Comparison of ENCODE assay signal across 8 mouse cellular contexts in genomic region chr4:40851763-40852248, GRCm38 (mm10). TPM values are rescaled to one million over a fixed set of nuclear protein-coding genes. Genes with fewer than 3 reads are reported as not detected.
A peak's percentile ranks its signal among the peaks of the same experiment; 100 is the strongest.
DNase-seq lines count a peak whose midpoint lies in the region; ATAC-seq and TF ChIP-seq lines count a peak whose summit lies in the region.

No protein-coding gene starts in this region.

- H3K79me2 ChIP-seq in heart, adult 2 months (replicated peaks; ENCODE audit: control insufficient read depth, insufficient read depth, low read length): peaks cover 4% of the 10 kb centered on the region; the same call in 1 of the 2 replicates

- 0% methylated on average over 4 of the region's 4 CpGs for WGBS in heart, adult 2 months
- 80% methylated on average over 4 of the region's 4 CpGs for WGBS in hindbrain, embryonic 16.5 days
- 64% methylated on average over 4 of the region's 4 CpGs for WGBS in midbrain, embryonic 13.5 days

- TF ChIP-seq CTCF in heart, adult 2 months (IDR thresholded peaks at IDR 0.05): no peak
- no peak for TF ChIP-seq CTCF in brain, embryonic 14.5 days (IDR thresholded peaks at IDR 0.05; ENCODE audit: borderline replicate concordance, extremely low read depth, insufficient read depth, insufficient read length)

- H3K4me2 ChIP-seq in hindbrain, embryonic 16.5 days (ENCODE audit: low read length): peak overlapping the region; percentile 82
- H3K4me2 ChIP-seq in midbrain, embryonic 13.5 days (replicated peaks): peak overlapping the region; percentile 85

- H3K36me3 ChIP-seq in heart, adult 2 months (ENCODE audit: control insufficient read depth, insufficient read depth, low read length): peaks cover 21% of the 10 kb centered on the region
- no peaks in the 10 kb centered on the region for H3K36me3 ChIP-seq in hindbrain, embryonic 16.5 days (ENCODE audit: control insufficient read depth, insufficient read depth, low read length)
- H3K36me3 ChIP-seq in midbrain, embryonic 13.5 days: no peaks in the 10 kb centered on the region

- no peak for TF ChIP-seq EP300 in heart, adult 2 months (IDR thresholded peaks at IDR 0.05; ENCODE audit: insufficient read depth, low read depth, low read length)

- H3K9ac ChIP-seq in heart, adult 2 months (ENCODE audit: low read depth, low read length): peak overlapping the region; percentile 53
- no peak overlapping the region for H3K9ac ChIP-seq in hindbrain, embryonic 16.5 days (ENCODE audit: low read depth, low read length)
- peak overlapping the region; percentile 43 for H3K9ac ChIP-seq in midbrain, embryonic 13.5 days (replicated peaks)

- intact Hi-C loops in heart, adult 2 months (cut with DNase I): loop anchor here (2.0 kb wide), 2 partner anchors 33 to 77 kb away; no protein-coding TSS in a partner anchor

- H3K4me3 ChIP-seq in heart, adult 2 months: peak overlapping the region; percentile 58
- H3K4me3 ChIP-seq in hindbrain, embryonic 16.5 days (ENCODE audit: low read length): peak overlapping the region; percentile 88
- peak overlapping the region; percentile 74 for H3K4me3 ChIP-seq in midbrain, embryonic 13.5 days (replicated peaks)

- no peak for DNase-seq in heart, adult 2 months
- DNase-seq in heart, adult 8-10 months (ENCODE audit: low spot score): no peak
- peak; percentile 6 for DNase-seq in brain, embryonic 14.5 days (ENCODE audit: low read depth)
- no peak for DNase-seq in adrenal gland, postnatal 36 days

- no peak for ATAC-seq in hindbrain, embryonic 16.5 days
- ATAC-seq in midbrain, embryonic 13.5 days: no peak
- no peak for ATAC-seq in megakaryocyte progenitor cell, adult 5-6 weeks (replicated peaks; ENCODE audit: poor library complexity)
- ATAC-seq in activated CD4-positive, CD25-positive, alpha-beta regulatory T cell, adult 4 months: no peak

- no peaks in the 10 kb centered on the region for H3K27me3 ChIP-seq in heart, adult 2 months (ENCODE audit: control insufficient read depth, insufficient read depth, low read length)
- H3K27me3 ChIP-seq in hindbrain, embryonic 16.5 days (replicated peaks; ENCODE audit: control insufficient read depth, insufficient read depth, low read length): no peaks in the 10 kb centered on the region
- H3K27me3 ChIP-seq in midbrain, embryonic 13.5 days: no peaks in the 10 kb centered on the region

- peak overlapping the region; percentile 92 for H3K27ac ChIP-seq in heart, adult 2 months
- H3K27ac ChIP-seq in hindbrain, embryonic 16.5 days (ENCODE audit: low read depth, low read length): no peak overlapping the region; the same call in 1 of the 2 replicates
- H3K27ac ChIP-seq in midbrain, embryonic 13.5 days: no peak overlapping the region

- H3K4me1 ChIP-seq in heart, adult 2 months (ENCODE audit: control insufficient read depth, insufficient read depth, low read length): peaks cover 22% of the 10 kb centered on the region
- peaks cover 28% of the 10 kb centered on the region for H3K4me1 ChIP-seq in hindbrain, embryonic 16.5 days (ENCODE audit: control insufficient read depth, insufficient read depth, low read depth, low read length)
- peaks cover 44% of the 10 kb centered on the region for H3K4me1 ChIP-seq in midbrain, embryonic 13.5 days (replicated peaks)

- H3K9me3 ChIP-seq in hindbrain, embryonic 16.5 days (ENCODE audit: control insufficient read depth, low read length): no peaks in the 10 kb centered on the region
- H3K9me3 ChIP-seq in midbrain, embryonic 13.5 days: no peaks in the 10 kb centered on the region

- TF ChIP-seq POLR2A in heart, adult 2 months (IDR thresholded peaks at IDR 0.05; ENCODE audit: insufficient read depth, low read depth, low read length): no peak
- no peak for TF ChIP-seq POLR2A in brain, embryonic 14.5 days (IDR thresholded peaks at IDR 0.05; ENCODE audit: borderline replicate concordance, extremely low read depth, insufficient read depth, insufficient read length, poor library complexity, severe bottlenecking)

RNA-seq across cellular contexts. Expression of gene B4galt1, which starts 2.0 kb away (rescaled TPM):
- 10 to 100 TPM; 68.7 to 69.7 TPM for total RNA-seq in heart, adult 2 months (2021)
- 42.6 and 57.4 TPM in 2 replicates for polyA plus RNA-seq in heart, adult 2 months (2012; rRNA removed)
- 10 to 100 TPM; 53.9 to 60.3 (median 57.4) TPM for total RNA-seq in heart, adult 8-10 months (2022)
- 6.9 and 9.2 TPM in 2 replicates for polyA plus RNA-seq in brain, embryonic 14.5 days (2012; rRNA removed)
- 6.6 and 9.3 TPM in 2 replicates for polyA plus RNA-seq in hindbrain, embryonic 16.5 days (2015; fragmentation: Nextera tagmentation; extraction: Ambion mirVana)
- 7.2 and 8.3 TPM in 2 replicates for polyA plus RNA-seq in midbrain, embryonic 13.5 days (2015; fragmentation: Nextera tagmentation; extraction: Ambion mirVana)
- total RNA-seq in megakaryocyte progenitor cell, adult 5-6 weeks (2015): 69.8 and 71.5 TPM in 2 replicates
- total RNA-seq in megakaryocyte progenitor cell, adult 5-6 weeks (2017): 41.2 and 46.5 TPM in 2 replicates
- total RNA-seq in adrenal gland, postnatal 36 days (2021): 10 to 100 TPM; 75.7 to 89.5 TPM
- polyA plus RNA-seq in activated CD4-positive, CD25-positive, alpha-beta regulatory T cell, adult 4 months (2017; shearing (Covaris generic)): 10 to 100 TPM; 58.7 to 75.3 TPM
